Mouse (Mus musculus) left cerebral cortex, postnatal 4 days (tissue): ENCODE measurements around the gene Vmn1r170. TPM values are rescaled to one million over a fixed set of nuclear protein-coding genes. Genes with fewer than 3 reads are reported as not detected.
"Not testable (repeated sequence)": the region's sequence is repeated elsewhere in the genome, so short reads cannot be mapped to it uniquely, and the experiment has no call there.

Source experiments
- DNase-seq: peaks from one replicate; pipeline ENCODE4 v3.0.0-alpha.2; 2022
- intact Hi-C: fragments of 180-260 bp; cut with DNase I; formaldehyde crosslinking; loops from one replicate; pipeline ENCODE4 v1.15.1; 2025
- total RNA-seq, 2 experiments: library from RNA; stranded (reverse); gene quantifications; 2 replicates each; pipeline ENCODE4 v1.2.3; 2021

Vmn1r170 gene
- total RNA-seq = not detected

DNA sequence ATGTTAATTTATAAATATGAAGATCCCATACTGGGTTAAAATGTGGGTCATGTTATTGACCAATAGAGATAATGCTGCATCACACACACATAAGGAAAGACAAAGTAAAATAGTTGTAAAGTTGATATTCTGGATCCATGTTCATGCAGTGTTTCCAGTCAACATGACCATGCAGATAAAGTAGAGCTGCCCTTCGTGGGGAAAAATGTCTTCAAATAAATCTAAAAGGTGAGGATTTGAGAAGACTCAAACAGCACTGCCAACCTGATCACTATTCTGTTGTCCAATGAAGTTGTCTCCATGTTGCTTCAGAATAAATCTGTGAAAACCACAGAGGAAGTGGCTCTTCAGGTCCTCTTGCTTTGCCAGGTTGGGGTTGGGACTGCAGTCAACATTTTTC lies at the start of gene Vmn1r170:
TSS of gene Vmn1r170 (plus strand) at position 301 of the 400 bp plus-strand sequence.
- intact Hi-C loops, DNase-seq: not testable (repeated sequence)

DNA sequence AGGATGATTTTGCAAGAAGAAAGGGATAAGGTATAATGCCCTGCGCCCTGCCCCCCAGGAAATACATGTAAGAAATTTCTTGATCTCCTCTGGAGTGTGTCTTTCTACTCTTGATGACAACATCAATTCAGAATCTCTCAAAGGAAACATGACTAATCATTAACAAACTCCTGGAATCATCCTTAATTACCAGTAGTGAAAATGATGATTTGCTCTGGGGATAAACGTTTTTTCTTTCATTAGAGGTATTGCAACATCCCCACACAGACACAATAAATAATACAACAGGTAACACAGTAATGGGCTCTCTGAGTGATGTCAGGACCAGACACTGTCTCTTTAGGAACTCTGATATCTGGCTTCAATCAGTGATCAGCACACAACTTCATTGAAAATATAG lies 30.7 kb upstream of the Vmn1r170 start, which contains the start of gene Vmn1r169:
TSS of gene Vmn1r169 (plus strand) at position 301 of the 400 bp plus-strand sequence.
- not testable (repeated sequence) for DNase-seq

DNA sequence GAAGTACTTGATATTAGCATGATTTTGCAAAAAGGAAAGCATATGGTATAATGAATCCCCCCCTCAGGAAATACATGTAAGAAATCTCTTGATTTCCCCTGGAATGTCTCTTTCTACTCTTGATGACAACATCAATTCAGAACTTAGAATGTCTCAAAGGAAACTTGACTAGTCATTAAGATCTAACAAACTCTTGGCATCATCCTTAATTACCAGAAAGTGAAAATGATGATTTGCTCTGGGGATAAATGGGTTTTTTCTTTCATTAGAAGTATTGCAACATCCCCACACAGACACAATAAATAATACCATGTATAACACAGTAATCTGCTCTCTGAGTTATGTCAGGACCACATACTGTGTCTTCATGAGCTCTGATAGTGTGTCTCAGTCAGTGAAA lies 24.4 kb downstream of the Vmn1r170 start, which contains the start of gene Vmn1r171:
TSS of gene Vmn1r171 (plus strand) at position 301 of the 400 bp plus-strand sequence.
- DNase-seq = no peak
- intact Hi-C loops = no loop called here

More for the DNA sequence above, 30.7 kb upstream of the Vmn1r170 start, which contains the start of gene Vmn1r169:
- intact Hi-C loops = not testable (repeated sequence)

Other genes starting within 250 kb of the Vmn1r170 start
- under 1 TPM in 1 of 2 experiments, not detected in 1; 0.24 TPM for gene Nlrp5, start 220.3 kb upstream of the Vmn1r170 start, total RNA-seq
- not detected for gene Vmn1r167, start 99.0 kb upstream of the Vmn1r170 start, total RNA-seq
- not detected for gene Vmn1r168, start 66.4 kb upstream of the Vmn1r170 start, total RNA-seq
- gene Vmn1r169, start 30.6 kb upstream of the Vmn1r170 start, total RNA-seq = not detected
- gene Vmn1r171, start 24.5 kb downstream of the Vmn1r170 start, total RNA-seq = not detected
- gene Vmn1r172, start 52.1 kb downstream of the Vmn1r170 start, total RNA-seq = not detected
- not detected for gene Vmn1r173, start 94.5 kb downstream of the Vmn1r170 start, total RNA-seq
- gene Vmn1r174, start 146.1 kb downstream of the Vmn1r170 start, total RNA-seq = not detected
- gene Vmn1r175, start 204.5 kb downstream of the Vmn1r170 start, total RNA-seq = not detected
- gene Vmn1r176, start 231.2 kb downstream of the Vmn1r170 start, total RNA-seq = not detected